Mouse (Mus musculus) liver, postnatal 0 days (tissue): ENCODE measurements around the gene Heatr5a. TPM values are rescaled to one million over a fixed set of nuclear protein-coding genes. Genes with fewer than 3 reads are reported as not detected.
A peak's percentile ranks its signal among the peaks of the same experiment; 100 is the strongest.

Experiments used
- ATAC-seq: fragments of 200-750 bp; cut with Nextera tagmentation; 2 replicates; pipeline ENCODE4 v1.8.0; 2017; ENCODE audit warnings: mild to moderate bottlenecking, moderate library complexity
- DNase-seq: peaks from one replicate; pipeline ENCODE4 v3.0.0-alpha.2; 2016
- H3K27ac ChIP-seq: fragments of 300-500 bp; sonication (generic); 2 replicates; pipeline ENCODE4 v1.5.1; 2014; ENCODE audit warnings: antibody characterized with exemption, moderate library complexity, mild to moderate bottlenecking, low read depth
- H3K27me3 ChIP-seq: fragments of 300-500 bp; sonication (generic); 2 replicates; pipeline ENCODE4 v1.6.1; 2014; ENCODE audit warnings: low read length, control low read depth, mixed read lengths; ENCODE audit not compliant: insufficient read depth
- H3K36me3 ChIP-seq: fragments of 300-500 bp; sonication (generic); replicated peaks from 2 replicates; pipeline ENCODE4 v1.6.1; 2014; ENCODE audit warnings: mild to moderate bottlenecking, control low read depth, low read length, moderate library complexity, mixed read lengths; ENCODE audit not compliant: insufficient read depth
- H3K4me1 ChIP-seq: fragments of 300-500 bp; sonication (generic); 2 replicates; pipeline ENCODE4 v1.6.1; 2014; ENCODE audit warnings: antibody characterized with exemption, mild to moderate bottlenecking, control low read depth; ENCODE audit not compliant: insufficient read depth
- H3K4me2 ChIP-seq: fragments of 300-500 bp; sonication (generic); 2 replicates; pipeline ENCODE4 v1.6.1; 2014; ENCODE audit warnings: low read depth, mild to moderate bottlenecking, low read length, moderate library complexity, mixed read lengths
- H3K4me3 ChIP-seq: fragments of 300-500 bp; sonication (generic); 2 replicates; pipeline ENCODE4 v1.5.1; 2014; ENCODE audit warnings: low read depth, low read length
- H3K9ac ChIP-seq: fragments of 300-500 bp; sonication (generic); replicated peaks from 2 replicates; pipeline ENCODE4 v1.6.1; 2014; ENCODE audit warnings: mild to moderate bottlenecking, moderate library complexity
- H3K9me3 ChIP-seq: fragments of 300-500 bp; sonication (generic); 2 replicates; pipeline ENCODE4 v1.6.1; 2016; ENCODE audit warnings: mild to moderate bottlenecking, control low read depth, low read length, mixed read lengths
- CTCF ChIP-seq: sonication (generic); IDR thresholded peaks from 2 replicates; pipeline ENCODE4 v1.5.1; 2016; ENCODE audit warnings: antibody characterized with exemption, low read depth
- EP300 ChIP-seq: IDR thresholded peaks from 2 replicates; pipeline ENCODE4 v1.6.1; 2016; ENCODE audit warnings: antibody characterized with exemption, low read depth, mild to moderate bottlenecking
- WGBS: fragments of 180-500 bp; shearing (Covaris S2); extraction: QIAGEN DNeasy Blood & Tissue Kit; methylation state at CpG from one replicate; pipeline ENCODE4 v1.1.7; 2014; ENCODE audit not compliant: insufficient replicate concordance; 5-methylcytosine and 5-hydroxymethylcytosine counted together
- polyA plus RNA-seq: library from polyadenylated mRNA; unstranded; fragments of >200 nt; fragmentation: Nextera tagmentation; extraction: Ambion mirVana; gene quantifications from 2 replicates; pipeline ENCODE4 v1.2.1, GENCODE M21; 2015

Heatr5a gene
- polyA plus RNA-seq, 1 experiment from 2014 or later: 2.6 TPM

DNA sequence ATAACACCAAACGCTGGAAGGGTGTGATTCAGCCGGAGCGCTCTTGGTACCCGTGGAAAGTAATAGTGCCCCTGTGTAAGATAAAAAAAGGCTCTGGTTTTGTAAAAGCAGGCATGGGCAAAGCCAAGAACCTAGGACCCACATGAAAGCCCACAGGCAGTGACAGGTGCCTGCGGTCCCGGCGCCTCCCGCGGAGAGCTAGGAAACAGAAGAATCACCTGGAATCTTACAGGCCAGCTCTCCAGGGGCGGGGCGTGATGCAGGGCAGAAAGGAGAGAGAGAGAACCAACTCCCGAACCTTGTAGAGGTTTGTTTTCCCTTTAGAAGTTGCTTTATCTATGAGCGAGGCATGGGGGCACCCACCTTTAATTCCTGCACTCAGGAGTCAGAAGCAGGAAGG, 139.2 kb downstream of the Heatr5a start:
- Histone ChIP-seq H3K4me1 (peaks cover 16% of the 10 kb centered on the region), H3K4me2 (peak overlapping the region; percentile 64), H3K27me3 (no peaks in the 10 kb centered on the region), H3K4me3 (peak overlapping the region; percentile 9; the same call in 1 of the 2 replicates), H3K36me3 (0 out of 2 replicates have a peak, but pooled peaks cover 8% of the 10 kb centered on the region), H3K9me3 (no peaks in the 10 kb centered on the region), H3K27ac (0 out of 2 replicates have a peak overlapping the region, but pooled peaks have one; percentile 8), H3K9ac (peak overlapping the region; percentile 6; the same call in 1 of the 2 replicates)
- no peak for ATAC-seq
- no peak for DNase-seq
- 80% methylated on average over 13 of the region's 13 CpGs for WGBS
- no peak for TF ChIP-seq CTCF
- TF ChIP-seq EP300: no peak

DNA sequence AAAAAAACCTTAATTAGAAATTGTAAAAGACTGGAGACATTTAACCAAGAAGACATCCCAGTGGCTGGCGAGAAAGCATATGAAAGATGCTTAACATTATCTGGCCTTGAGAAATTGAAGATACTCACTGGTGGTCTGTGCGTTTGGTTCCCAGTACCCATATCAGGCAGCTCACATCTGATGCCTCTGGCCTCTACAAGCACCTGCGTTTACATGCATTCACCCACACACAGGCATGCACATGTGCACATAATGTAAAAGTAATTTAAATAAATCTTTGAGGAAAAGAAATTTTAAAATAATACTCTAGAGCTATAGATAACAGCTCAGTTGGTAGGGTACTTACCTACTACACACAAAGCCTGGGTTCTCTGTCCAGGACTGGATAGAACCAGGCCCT, 139.8 kb downstream of the Heatr5a start:
- Histone ChIP-seq H3K36me3 (0 out of 2 replicates have a peak, but pooled peaks cover 10% of the 10 kb centered on the region), H3K4me3 (peak overlapping the region; percentile 86), H3K4me2 (peak overlapping the region; percentile 64), H3K4me1 (peaks cover 20% of the 10 kb centered on the region), H3K9me3 (no peaks in the 10 kb centered on the region), H3K9ac (peak overlapping the region; percentile 97), H3K27me3 (no peaks in the 10 kb centered on the region), H3K27ac (peak overlapping the region; percentile 100; the same call in 1 of the 2 replicates)
- DNase-seq: no peak
- TF ChIP-seq EP300: no peak
- no peak for TF ChIP-seq CTCF
- no peak for ATAC-seq
- 51% methylated on average over 3 of the region's 3 CpGs for WGBS

DNA sequence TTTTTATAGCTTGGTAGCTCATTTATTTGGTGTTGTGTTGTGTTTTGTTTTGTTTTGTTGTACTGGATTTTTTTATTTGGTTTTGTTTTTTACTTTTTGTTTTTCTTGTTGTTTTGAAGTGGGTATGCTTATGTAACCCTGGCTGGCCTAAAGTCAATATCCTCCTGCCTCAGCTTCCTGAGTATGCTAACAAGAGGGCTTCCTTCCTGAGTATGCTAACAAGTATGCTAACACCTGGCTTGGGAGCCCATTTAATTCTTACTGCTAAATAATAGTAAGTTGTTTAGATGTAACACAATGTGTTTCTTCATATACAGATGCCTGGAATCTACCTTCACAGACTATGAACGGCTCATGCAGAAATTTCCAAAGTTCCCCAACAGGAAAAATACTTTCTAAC, 140.4 kb downstream of the Heatr5a start:
- ATAC-seq: no peak

DNA sequence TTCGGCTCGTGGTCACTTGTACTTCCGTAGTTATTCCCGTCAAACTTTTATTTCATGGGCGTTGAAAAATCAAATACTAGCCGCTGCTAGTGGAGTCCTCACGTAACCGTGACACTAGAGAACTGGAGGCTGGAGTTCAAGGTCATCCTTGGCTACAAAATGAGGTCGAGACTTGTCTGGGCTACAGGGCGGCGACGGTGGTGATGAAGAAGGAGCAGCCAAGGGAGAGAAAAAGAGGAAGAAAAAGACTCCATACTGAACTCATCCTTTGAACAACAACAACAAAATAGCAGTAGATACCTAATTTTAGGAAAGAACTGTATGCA, 141.1 kb downstream of the Heatr5a start:
- H3K9ac ChIP-seq: peak overlapping the region; percentile 97
- no peaks in the 10 kb centered on the region for H3K9me3 ChIP-seq
- H3K4me3 ChIP-seq: peak overlapping the region; percentile 86
- H3K36me3 ChIP-seq: peaks cover 18% of the 10 kb centered on the region
- ATAC-seq (peak; percentile 26), DNase-seq (no peak)
- H3K4me1 ChIP-seq: peaks cover 20% of the 10 kb centered on the region
- under 1% methylated on average over 12 of the region's 12 CpGs for WGBS
- H3K27ac ChIP-seq: peak overlapping the region; percentile 100
- H3K4me2 ChIP-seq: peak overlapping the region; percentile 64
- TF ChIP-seq CTCF: no peak
- TF ChIP-seq EP300: peak; percentile 50
- H3K27me3 ChIP-seq: no peaks in the 10 kb centered on the region

More for the DNA sequence above, 140.4 kb downstream of the Heatr5a start:
- Histone ChIP-seq H3K4me2 (peak overlapping the region; percentile 64), H3K4me3 (peak overlapping the region; percentile 86), H3K9ac (peak overlapping the region; percentile 97), H3K4me1 (peaks cover 20% of the 10 kb centered on the region), H3K36me3 (peaks cover 14% of the 10 kb centered on the region; the same call in 1 of the 2 replicates), H3K27me3 (no peaks in the 10 kb centered on the region), H3K27ac (peak overlapping the region; percentile 100), H3K9me3 (no peaks in the 10 kb centered on the region)
- no peak for TF ChIP-seq CTCF
- no peak for TF ChIP-seq EP300
- WGBS: 60% methylated on average over 1 of the region's 1 CpGs
- DNase-seq: no peak

DNA sequence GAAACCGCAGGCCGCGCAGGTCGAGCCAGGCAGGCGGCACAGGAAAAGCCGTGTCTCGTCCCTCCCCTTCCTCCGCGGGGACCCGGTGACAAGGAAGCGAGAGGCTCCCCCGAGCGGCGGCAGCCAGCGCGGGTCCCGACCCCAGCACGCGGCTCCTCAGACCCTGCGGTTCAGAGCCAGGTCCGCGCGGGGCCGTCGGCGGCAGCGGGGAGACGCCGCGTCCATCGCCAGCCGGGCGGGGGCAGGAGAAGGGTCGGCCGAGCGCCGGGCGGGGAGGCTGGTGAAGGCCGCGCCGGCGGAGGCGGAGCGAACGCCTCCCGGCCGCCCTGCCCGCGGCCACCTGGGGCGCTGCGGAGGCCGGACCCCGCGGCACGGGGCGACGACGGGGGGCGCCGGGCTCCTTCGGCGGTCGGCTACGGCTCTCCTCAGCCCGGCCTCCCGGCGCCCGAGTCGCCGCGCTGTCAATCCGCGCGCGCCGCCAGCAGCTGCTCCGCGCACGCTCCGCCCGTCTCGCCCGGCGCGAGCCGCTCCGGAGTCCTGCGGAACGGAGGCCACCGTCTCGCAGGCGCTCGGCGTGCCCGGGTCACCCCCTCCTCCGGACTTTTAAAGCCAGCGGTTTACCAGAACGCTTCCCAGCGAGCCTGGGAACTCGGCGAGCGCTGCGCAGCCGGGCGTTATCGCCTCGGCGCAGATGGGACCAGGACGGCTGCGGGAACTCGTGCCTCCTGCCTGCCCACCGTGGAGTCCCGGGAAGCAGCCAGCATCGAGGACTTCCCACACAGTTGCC, 141.6 kb downstream of the Heatr5a start, which contains the start of gene Hectd1:
Gene Hectd1, minus strand, starts transcription at position 247 of the 787 bp plus-strand sequence.
- H3K36me3 ChIP-seq: peaks cover 24% of the 10 kb centered on the region
- H3K4me2 ChIP-seq: peak within 1 kb of the TSS; percentile 64
- peak; percentile 29 for TF ChIP-seq CTCF
- peak; percentile 78 for TF ChIP-seq EP300
- no peaks in the 10 kb centered on the region for H3K27me3 ChIP-seq
- peak; percentile 90 for ATAC-seq
- H3K27ac ChIP-seq: peak within 1 kb of the TSS; percentile 100
- peaks cover 20% of the 10 kb centered on the region for H3K4me1 ChIP-seq
- peak; percentile 89 for DNase-seq
- H3K9ac ChIP-seq: peak within 1 kb of the TSS; percentile 97
- no peaks in the 10 kb centered on the region for H3K9me3 ChIP-seq
- WGBS: under 1% methylated on average over 58 of the region's 114 CpGs
- H3K4me3 ChIP-seq: peak within 1 kb of the TSS; percentile 86

DNA sequence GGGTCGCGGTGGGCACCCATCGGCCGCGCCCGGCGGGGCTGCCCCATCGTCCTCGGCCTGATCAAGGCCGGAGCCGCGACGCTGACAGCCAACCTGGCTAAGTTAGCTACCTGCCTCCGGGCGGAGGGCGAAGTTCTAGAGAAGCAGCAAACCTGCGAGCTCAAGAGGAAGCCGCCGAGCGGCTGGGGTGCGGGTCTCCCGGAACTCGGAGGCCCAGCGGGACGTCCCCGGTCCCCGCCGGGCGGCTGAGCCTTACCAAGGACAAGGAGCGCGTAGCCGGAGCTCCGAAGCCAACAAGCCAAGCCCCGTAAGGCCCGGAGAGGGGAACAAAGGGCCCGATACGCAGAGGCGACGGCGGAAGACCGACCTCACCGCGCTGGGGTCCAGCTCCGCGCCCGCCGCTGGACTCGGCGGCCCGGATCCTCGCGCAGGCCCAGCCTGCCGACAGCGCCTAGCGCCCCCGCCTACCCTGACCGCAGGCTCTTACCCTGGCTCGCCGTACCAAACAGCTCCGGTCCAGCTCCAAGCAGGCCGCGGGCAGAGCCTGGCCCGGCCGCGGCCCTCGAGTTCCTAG, 142.3 kb downstream of the Heatr5a start:
- WGBS: under 1% methylated on average over 58 of the region's 66 CpGs
- DNase-seq: peak; percentile 74

More for the DNA sequence above, 142.3 kb downstream of the Heatr5a start:
- Histone ChIP-seq H3K27me3 (no peaks in the 10 kb centered on the region), H3K4me3 (peak overlapping the region; percentile 86), H3K4me2 (peak overlapping the region; percentile 64), H3K9ac (peak overlapping the region; percentile 97), H3K36me3 (peaks cover 28% of the 10 kb centered on the region), H3K27ac (peak overlapping the region; percentile 100), H3K4me1 (peaks cover 20% of the 10 kb centered on the region), H3K9me3 (no peaks in the 10 kb centered on the region)
- TF ChIP-seq EP300: no peak
- TF ChIP-seq CTCF: no peak
- peak; percentile 10 for ATAC-seq
